Mouse (Mus musculus): ENCODE data around the gene Bap1. TPM values are rescaled to one million over a fixed set of nuclear protein-coding genes. Genes with fewer than 3 reads are reported as not detected.

Gene Bap1
- total RNA-seq, 2 experiments from 2014 or later: 44.8 to 45.2 TPM

GRCm38 (mm10) chr14:31272164-31272563 lies 20.9 kb downstream of the Bap1 start:
- DNase-seq: peak; percentile 76 to 84
- intact Hi-C loops (cut with DNase I): loop anchor here (1.0 kb wide), 2 partner anchors 55 to 200 kb away; no protein-coding TSS in a partner anchor

- intact Hi-C loops (cut with DNase I): no loop called here
Observed at GRCm38 (mm10) chr14:31285728-31286127, 34.5 kb downstream of the Bap1 start.

More at GRCm38 (mm10) chr14:31285728-31286127, 34.5 kb downstream of the Bap1 start:
- no peak for DNase-seq

Other genes with a start within 250 kb of the Bap1 start
- gene Spcs1, start 249.8 kb upstream of the Bap1 start, total RNA-seq (2021): 100 to 1,000 TPM; 136 to 141 TPM
- 10 to 100 TPM; 49.9 to 53.8 TPM for gene Pbrm1, start 232.3 kb upstream of the Bap1 start, total RNA-seq (2021)
- 10 to 100 TPM; 21.6 to 24.2 TPM for gene Gnl3, start 232.3 kb upstream of the Bap1 start, total RNA-seq (2021)
- 10 to 100 TPM; 64.8 to 72.2 TPM for gene Smim4, start 122.5 kb upstream of the Bap1 start, total RNA-seq (2021)
- gene Nt5dc2, start 120.4 kb upstream of the Bap1 start, total RNA-seq (2021): 10 to 100 TPM; 19.5 to 19.9 TPM
- gene Stab1, start 82.8 kb upstream of the Bap1 start, total RNA-seq (2021): 10 to 100 TPM; 66.1 to 85.9 TPM
- gene Tnnc1, start 43.1 kb upstream of the Bap1 start, total RNA-seq (2021): 1,000 to 10,000 TPM; 4,706 to 5,436 TPM
- 100 to 1,000 TPM; 128 to 143 TPM for gene Nisch, start 34.5 kb upstream of the Bap1 start, total RNA-seq (2021)
- 10 to 100 TPM; 14.2 to 18.3 TPM for gene Sema3g, start 33.6 kb upstream of the Bap1 start, total RNA-seq (2021)
- 1 to 10 TPM; 3.8 to 4.3 TPM for gene Phf7, start 133 bp upstream of the Bap1 start, total RNA-seq (2021)
- gene Dnah1, start 72.4 kb downstream of the Bap1 start, total RNA-seq (2021): under 1 TPM in 1 of 2 experiments, not detected in 1; 0.06 TPM
- 10 to 100 TPM; 33.2 to 33.9 TPM for gene Capn7, start 85.2 kb downstream of the Bap1 start, total RNA-seq (2021)
- 10 to 100 TPM; 56.4 to 60.6 TPM for gene Sh3bp5, start 184.6 kb downstream of the Bap1 start, total RNA-seq (2021)
- 10 to 100 TPM; 10.4 to 12.1 TPM for gene Eaf1, start 242.9 kb downstream of the Bap1 start, total RNA-seq (2021)
- gene Mettl6, start 243.6 kb downstream of the Bap1 start, total RNA-seq (2021): 1 to 10 TPM; 8.4 to 9.3 TPM